Mouse (Mus musculus) adrenal gland, postnatal 4 days (tissue): ENCODE results near the gene Serpina3m. TPM values are rescaled to one million over a fixed set of nuclear protein-coding genes. Genes with fewer than 3 reads are reported as not detected.

Experiments used
- total RNA-seq, 2 experiments: library from RNA; stranded (reverse); gene quantifications; 2 replicates each; pipeline ENCODE4 v1.2.3; 2021

The Serpina3m gene
- total RNA-seq, 2 experiments from 2014 or later = 1.1 to 35.8 TPM

Other genes with a start within 250 kb of the Serpina3m start
- gene Serpina5, start 237.4 kb upstream of the Serpina3m start, total RNA-seq = under 1 TPM; 0.22 to 0.51 TPM
- not detected for gene Serpina3a, start 225.8 kb upstream of the Serpina3m start, total RNA-seq
- under 1 TPM in 1 of 2 experiments, not detected in 1; 0.70 TPM for gene Serpina3b, start 210.5 kb upstream of the Serpina3m start, total RNA-seq
- gene Serpina3c, start 184.6 kb upstream of the Serpina3m start, total RNA-seq = 1 to 10 TPM; 2.0 to 3.2 TPM
- gene Serpina3f, start 123.9 kb upstream of the Serpina3m start, total RNA-seq = 1 to 10 TPM in 1 of 2 experiments, under 1 TPM in 1; 0.84 to 1.9 TPM
- gene Serpina3g, start 102.2 kb upstream of the Serpina3m start, total RNA-seq = 10 to 100 TPM; 10.4 to 20.9 TPM
- gene Serpina3i, start 75.4 kb upstream of the Serpina3m start, total RNA-seq = under 1 TPM; 0.28 to 0.50 TPM
- gene Serpina3j, start 23.9 kb upstream of the Serpina3m start, total RNA-seq = not detected
- gene Serpina3k, start within 50 bp of the Serpina3m start, total RNA-seq = 100 to 1,000 TPM in 1 of 2 experiments, 1 to 10 TPM in 1; 2.3 to 117 TPM
- gene Serpina3n, start 68.2 kb downstream of the Serpina3m start, total RNA-seq = 10 to 100 TPM in 1 of 2 experiments, 1 to 10 TPM in 1; 2.4 to 57.1 TPM
- under 1 TPM; 0.31 to 0.39 TPM for gene Gsc, start 134.8 kb downstream of the Serpina3m start, total RNA-seq